Mouse (Mus musculus): ENCODE data around the gene Khdc1b. TPM values are rescaled to one million over a fixed set of nuclear protein-coding genes. Genes with fewer than 3 reads are reported as not detected.

The Khdc1b gene
- polyA plus RNA-seq, 1 experiment from 2014 or later: 0.14 TPM

DNA sequence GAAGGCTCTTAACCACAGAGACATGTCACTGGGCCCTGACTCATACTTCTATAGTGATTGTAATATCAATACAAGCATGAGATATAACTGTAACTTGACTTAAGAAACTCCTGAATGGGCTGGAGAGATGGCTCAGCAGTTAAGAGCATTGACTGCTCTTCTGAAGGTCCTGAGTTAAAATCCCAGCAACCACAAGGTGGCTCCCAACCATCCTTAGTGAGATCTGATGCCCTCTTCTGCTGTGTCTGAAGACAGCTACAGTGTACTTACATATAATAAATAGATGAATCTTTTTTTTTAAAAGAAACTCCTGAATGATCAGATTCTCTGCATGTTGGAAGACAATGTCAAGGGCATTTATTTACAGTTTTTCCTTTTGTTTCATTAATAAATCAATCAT, 36.0 kb downstream of the Khdc1b start:
- Histone ChIP-seq H3K27ac (no peak overlapping the region), H3K9ac (no peak overlapping the region), H3K4me3 (no peak overlapping the region), H3K4me2 (replicated peaks) (no peak overlapping the region), H3K36me3 (no peaks in the 10 kb centered on the region), H3K9me3 (no peaks in the 10 kb centered on the region), H3K27me3 (no peaks in the 10 kb centered on the region), H3K4me1 (no peaks in the 10 kb centered on the region)
- ATAC-seq (ENCODE audit: insufficient number of reproducible peaks, insufficient read depth, low FRiP score, low TSS enrichment): no peak

DNA sequence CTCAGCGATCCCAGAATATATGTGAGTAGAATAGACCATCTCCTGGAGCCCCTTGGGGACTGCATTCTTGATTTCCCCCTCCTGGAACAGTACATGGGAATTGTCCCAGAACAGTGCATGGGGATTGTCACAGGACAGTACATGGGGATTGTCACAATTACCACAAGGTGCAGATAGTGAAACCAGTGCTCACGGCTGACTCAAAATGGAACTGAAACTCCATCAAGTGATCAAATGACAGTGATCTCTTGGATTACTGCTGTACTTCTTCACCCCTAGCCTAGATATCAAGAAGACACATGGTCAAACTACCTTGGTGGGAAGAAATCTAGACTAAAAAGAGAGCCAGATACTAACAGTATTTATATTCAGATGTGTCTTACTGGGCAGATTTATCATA, 42.3 kb downstream of the Khdc1b start:
- no peak for ATAC-seq (ENCODE audit: insufficient number of reproducible peaks, insufficient read depth, low FRiP score, low TSS enrichment)
- H3K4me3 ChIP-seq: no peak overlapping the region
- H3K4me2 ChIP-seq (replicated peaks): no peak overlapping the region
- no peak overlapping the region for H3K27ac ChIP-seq
- H3K4me1 ChIP-seq: no peaks in the 10 kb centered on the region
- no peaks in the 10 kb centered on the region for H3K9me3 ChIP-seq
- 89% methylated on average over 2 of the region's 2 CpGs for WGBS
- H3K27me3 ChIP-seq: no peaks in the 10 kb centered on the region
- no peak overlapping the region for H3K9ac ChIP-seq
- no peaks in the 10 kb centered on the region for H3K36me3 ChIP-seq

DNA sequence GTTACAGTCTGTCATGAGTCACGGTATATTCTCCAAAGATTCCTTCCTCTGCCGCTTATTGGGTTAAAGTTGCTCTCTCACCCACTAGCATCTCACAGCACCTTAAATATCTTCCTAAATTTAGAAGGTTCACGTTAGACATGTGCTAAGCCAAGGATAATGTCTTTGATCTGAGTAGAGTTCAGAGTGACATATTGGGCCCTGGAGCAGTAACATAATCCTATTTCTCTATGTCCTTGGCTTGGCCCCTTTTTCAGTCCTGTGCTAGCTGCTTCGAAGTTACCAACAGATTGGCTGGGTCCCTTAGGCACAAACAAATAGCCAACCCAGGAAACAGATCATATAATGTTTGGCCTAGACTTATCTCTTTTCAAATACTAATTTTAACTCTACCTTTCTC, 44.7 kb downstream of the Khdc1b start:
- Histone ChIP-seq H3K27me3 (no peaks in the 10 kb centered on the region), H3K9ac (no peak overlapping the region), H3K27ac (no peak overlapping the region), H3K4me3 (no peak overlapping the region), H3K4me1 (no peaks in the 10 kb centered on the region), H3K4me2 (replicated peaks) (no peak overlapping the region), H3K9me3 (no peaks in the 10 kb centered on the region), H3K36me3 (no peaks in the 10 kb centered on the region)
- no peak for ATAC-seq (ENCODE audit: insufficient number of reproducible peaks, insufficient read depth, low FRiP score, low TSS enrichment)
- 65% methylated on average over 4 of the region's 4 CpGs for WGBS

DNA sequence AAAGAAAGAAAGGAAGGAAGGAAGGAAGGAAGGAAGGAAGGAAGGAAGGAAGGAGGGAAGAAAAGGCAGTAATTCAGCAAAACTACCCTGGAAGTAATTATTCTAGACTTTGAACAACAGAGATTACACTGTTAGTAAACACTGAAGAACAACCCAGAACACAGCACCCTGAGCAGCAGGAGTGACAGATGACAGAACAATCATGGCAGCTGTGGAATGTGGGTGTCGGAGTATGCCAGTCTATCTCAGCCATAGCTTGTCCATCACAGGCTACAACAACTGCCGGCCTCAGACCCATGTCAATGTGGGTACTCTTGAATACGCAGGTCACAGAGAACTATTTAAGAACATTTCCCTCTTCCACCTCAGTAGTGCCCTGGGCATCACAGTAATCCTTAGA, 48.3 kb downstream of the Khdc1b start:
- Histone ChIP-seq H3K9me3 (no peaks in the 10 kb centered on the region), H3K4me3 (no peak overlapping the region), H3K36me3 (no peaks in the 10 kb centered on the region), H3K4me1 (no peaks in the 10 kb centered on the region), H3K9ac (no peak overlapping the region), H3K4me2 (replicated peaks) (no peak overlapping the region), H3K27ac (no peak overlapping the region), H3K27me3 (no peaks in the 10 kb centered on the region)
- no peak for ATAC-seq (ENCODE audit: insufficient number of reproducible peaks, insufficient read depth, low FRiP score, low TSS enrichment)
- WGBS: 87% methylated on average over 3 of the region's 3 CpGs

- no peaks in the 10 kb centered on the region for H3K4me1 ChIP-seq
- WGBS: 67% methylated on average over 3 of the region's 3 CpGs
- no peak for ATAC-seq (ENCODE audit: insufficient number of reproducible peaks, insufficient read depth, low FRiP score, low TSS enrichment)
- H3K4me3 ChIP-seq: no peak overlapping the region
- H3K4me2 ChIP-seq (replicated peaks): no peak overlapping the region
- H3K27ac ChIP-seq: no peak overlapping the region
- H3K36me3 ChIP-seq: no peaks in the 10 kb centered on the region
- H3K27me3 ChIP-seq: no peaks in the 10 kb centered on the region
- H3K9ac ChIP-seq: no peak overlapping the region
- no peaks in the 10 kb centered on the region for H3K9me3 ChIP-seq
Measured at GRCm38 (mm10) chr1:21434853-21435252, 51.5 kb downstream of the Khdc1b start.

Other genes with a start within 250 kb of the Khdc1b start
- 11.0 and 11.4 TPM in 2 replicates for gene Tmem14a, start 165.0 kb upstream of the Khdc1b start, polyA plus RNA-seq (2016; fragmentation: Nextera tagmentation; extraction: Ambion mirVana)
- gene Gsta3, start 143.0 kb upstream of the Khdc1b start, polyA plus RNA-seq (2016; fragmentation: Nextera tagmentation; extraction: Ambion mirVana): 0.64 and 1.3 TPM in 2 replicates
- gene Khdc1a, start 33.9 kb upstream of the Khdc1b start, polyA plus RNA-seq (2016; fragmentation: Nextera tagmentation; extraction: Ambion mirVana): not detected in 2 replicates
- gene Khdc1c, start 15.2 kb upstream of the Khdc1b start, polyA plus RNA-seq (2016; fragmentation: Nextera tagmentation; extraction: Ambion mirVana): not detected in 2 replicates